Mouse (Mus musculus): ENCODE data around the gene Tmem217. TPM values are rescaled to one million over a fixed set of nuclear protein-coding genes. Genes with fewer than 3 reads are reported as not detected.

Tmem217 gene
- polyA plus RNA-seq, 1 experiment from 2014 or later, result not detected

DNA sequence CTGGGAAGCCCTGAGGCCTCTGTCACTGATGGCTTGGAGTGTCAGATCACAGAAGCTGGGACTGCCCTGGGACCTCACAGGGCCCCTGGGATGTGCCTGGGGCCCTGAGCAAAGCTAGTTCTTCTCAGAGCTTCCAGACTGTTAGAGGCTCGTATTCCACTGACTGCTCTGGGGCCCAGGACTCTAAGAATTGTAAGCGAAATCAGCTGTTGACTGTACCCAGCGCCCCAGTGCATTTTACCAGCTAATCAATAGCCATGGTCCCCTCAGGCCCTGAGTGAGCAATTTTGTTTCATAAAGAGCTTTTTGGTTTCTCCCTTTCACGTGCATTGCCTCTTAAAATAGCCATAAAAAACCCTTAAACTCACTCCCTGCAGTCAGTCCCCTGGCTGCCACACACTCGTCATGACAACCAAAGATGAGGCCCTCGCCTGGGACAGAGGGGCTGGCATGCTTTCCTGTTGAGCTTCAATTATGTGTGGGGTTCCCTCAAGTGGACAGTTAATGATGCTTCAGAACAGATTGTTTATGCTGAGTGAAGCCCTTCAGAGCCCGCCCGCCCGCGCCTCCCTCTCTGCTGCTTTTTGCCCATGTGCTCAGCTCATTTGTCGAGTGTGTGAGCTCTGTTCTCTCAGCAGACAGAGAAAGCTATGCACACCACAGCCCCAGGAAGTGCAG is 37.2 kb upstream of the Tmem217 start:
- no peak for TF ChIP-seq CTCF (IDR thresholded peaks at IDR 0.05; ENCODE audit: low read depth)
- no peak for ATAC-seq
- Histone ChIP-seq H3K4me3 (ENCODE audit: low read depth, low read length) (no peak overlapping the region), H3K9ac (ENCODE audit: low read depth, low read length) (no peak overlapping the region), H3K4me2 (replicated peaks; ENCODE audit: low read depth) (no peak overlapping the region), H3K27ac (ENCODE audit: low read depth, low read length) (no peak overlapping the region), H3K27me3 (replicated peaks; ENCODE audit: control insufficient read depth, insufficient read depth, low read length) (no peaks in the 10 kb centered on the region), H3K36me3 (ENCODE audit: control insufficient read depth, insufficient read depth) (peaks cover 12% of the 10 kb centered on the region; the same call in 1 of the 2 replicates), H3K9me3 (ENCODE audit: control insufficient read depth) (no peaks in the 10 kb centered on the region), H3K4me1 (replicated peaks; ENCODE audit: control insufficient read depth, insufficient read depth, low read length) (no peaks in the 10 kb centered on the region)
- WGBS, result 64% methylated on average over 11 of the region's 11 CpGs

DNA sequence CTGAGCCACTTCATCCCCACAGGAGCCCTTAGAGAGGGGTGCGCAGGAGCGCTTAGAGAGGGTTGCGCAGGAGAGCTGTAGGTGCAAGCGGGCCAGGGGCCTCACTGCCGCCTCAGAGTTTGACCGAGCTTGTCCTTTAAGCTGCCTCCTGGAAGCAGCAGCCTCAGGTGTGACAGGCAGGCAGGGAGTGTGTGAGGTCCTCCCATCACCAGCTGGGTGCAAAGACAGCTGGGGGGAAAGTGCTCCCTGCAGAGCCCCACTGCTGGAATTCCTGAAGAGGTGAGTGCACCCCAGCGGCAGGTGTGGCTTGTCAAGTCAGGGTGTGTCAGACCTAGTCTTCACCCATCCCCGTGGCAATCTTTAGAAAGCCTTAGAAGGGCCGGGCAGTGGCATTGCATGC is 34.7 kb upstream of the Tmem217 start:
- Histone ChIP-seq H3K9me3 (ENCODE audit: control insufficient read depth) (no peaks in the 10 kb centered on the region), H3K4me3 (ENCODE audit: low read depth, low read length) (no peak overlapping the region), H3K9ac (ENCODE audit: low read depth, low read length) (no peak overlapping the region), H3K27ac (ENCODE audit: low read depth, low read length) (no peak overlapping the region), H3K36me3 (ENCODE audit: control insufficient read depth, insufficient read depth) (peaks cover 22% of the 10 kb centered on the region; the same call in 1 of the 2 replicates), H3K27me3 (replicated peaks; ENCODE audit: control insufficient read depth, insufficient read depth, low read length) (no peaks in the 10 kb centered on the region), H3K4me1 (replicated peaks; ENCODE audit: control insufficient read depth, insufficient read depth, low read length) (no peaks in the 10 kb centered on the region), H3K4me2 (replicated peaks; ENCODE audit: low read depth) (no peak overlapping the region)
- 0 out of 2 replicates have a peak, but pooled peaks have one; percentile 40 for ATAC-seq
- WGBS, result 66% methylated on average over 9 of the region's 9 CpGs
- TF ChIP-seq CTCF (IDR thresholded peaks at IDR 0.05; ENCODE audit: low read depth), result no peak

DNA sequence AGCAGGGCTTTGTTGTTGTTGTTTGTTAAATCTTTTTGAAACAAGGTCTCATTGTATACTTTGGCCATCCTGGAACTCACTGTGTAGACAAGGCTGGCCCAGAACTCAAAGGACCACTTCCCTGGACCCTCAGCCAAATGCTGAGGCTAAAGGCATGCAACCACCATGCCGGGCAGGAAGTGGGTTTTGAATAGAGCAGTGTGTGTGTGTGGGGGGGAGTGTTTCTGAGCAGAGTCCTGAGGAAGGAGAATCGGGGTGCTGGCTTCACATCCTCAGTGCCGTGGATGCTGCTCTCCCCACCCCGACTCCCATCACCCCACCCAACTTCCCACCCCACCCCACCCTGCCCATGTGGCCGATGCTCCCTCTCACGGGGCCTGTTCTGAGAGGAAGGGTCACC is 33.3 kb upstream of the Tmem217 start:
- Histone ChIP-seq H3K9ac (ENCODE audit: low read depth, low read length) (no peak overlapping the region), H3K9me3 (ENCODE audit: control insufficient read depth) (no peaks in the 10 kb centered on the region), H3K27ac (ENCODE audit: low read depth, low read length) (no peak overlapping the region), H3K27me3 (replicated peaks; ENCODE audit: control insufficient read depth, insufficient read depth, low read length) (no peaks in the 10 kb centered on the region), H3K4me3 (ENCODE audit: low read depth, low read length) (no peak overlapping the region), H3K4me1 (replicated peaks; ENCODE audit: control insufficient read depth, insufficient read depth, low read length) (0 out of 2 replicates have a peak, but pooled peaks cover 2% of the 10 kb centered on the region), H3K36me3 (ENCODE audit: control insufficient read depth, insufficient read depth) (peaks cover 23% of the 10 kb centered on the region; the same call in 1 of the 2 replicates), H3K4me2 (replicated peaks; ENCODE audit: low read depth) (no peak overlapping the region)
- no peak for TF ChIP-seq CTCF (IDR thresholded peaks at IDR 0.05; ENCODE audit: low read depth)
- ATAC-seq, result no peak
- WGBS, result 81% methylated on average over 6 of the region's 6 CpGs

DNA sequence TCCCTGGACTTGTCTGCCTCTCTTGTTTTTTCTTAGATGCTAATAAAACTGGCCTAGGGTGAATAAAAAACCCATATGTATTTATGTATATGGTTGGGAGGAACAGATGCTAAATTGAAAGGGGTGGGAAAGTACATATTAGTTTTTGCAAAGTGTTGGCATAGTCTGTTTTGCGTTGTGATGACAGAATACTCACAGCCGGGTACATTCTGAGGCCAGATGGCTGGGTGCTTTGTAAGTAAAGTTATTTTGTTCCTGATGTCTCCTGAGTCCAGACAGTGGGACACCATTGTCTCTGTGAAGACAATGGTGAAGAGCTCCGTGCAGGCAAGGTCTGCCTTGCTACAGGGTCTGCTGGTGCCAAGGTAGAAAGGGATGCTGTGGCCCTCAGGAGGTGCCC is 32.6 kb upstream of the Tmem217 start:
- TF ChIP-seq CTCF (IDR thresholded peaks at IDR 0.05; ENCODE audit: low read depth), result no peak
- ATAC-seq, result no peak
- no peak overlapping the region for H3K4me2 ChIP-seq (replicated peaks; ENCODE audit: low read depth)
- 0 out of 2 replicates have a peak, but pooled peaks cover 3% of the 10 kb centered on the region for H3K4me1 ChIP-seq (replicated peaks; ENCODE audit: control insufficient read depth, insufficient read depth, low read length)
- WGBS, result 80% methylated on average over 3 of the region's 3 CpGs
- H3K9me3 ChIP-seq (ENCODE audit: control insufficient read depth), result no peaks in the 10 kb centered on the region
- H3K27me3 ChIP-seq (replicated peaks; ENCODE audit: control insufficient read depth, insufficient read depth, low read length), result no peaks in the 10 kb centered on the region
- no peak overlapping the region for H3K27ac ChIP-seq (ENCODE audit: low read depth, low read length)
- peaks cover 23% of the 10 kb centered on the region; the same call in 1 of the 2 replicates for H3K36me3 ChIP-seq (ENCODE audit: control insufficient read depth, insufficient read depth)
- H3K9ac ChIP-seq (ENCODE audit: low read depth, low read length), result no peak overlapping the region
- H3K4me3 ChIP-seq (ENCODE audit: low read depth, low read length), result no peak overlapping the region

DNA sequence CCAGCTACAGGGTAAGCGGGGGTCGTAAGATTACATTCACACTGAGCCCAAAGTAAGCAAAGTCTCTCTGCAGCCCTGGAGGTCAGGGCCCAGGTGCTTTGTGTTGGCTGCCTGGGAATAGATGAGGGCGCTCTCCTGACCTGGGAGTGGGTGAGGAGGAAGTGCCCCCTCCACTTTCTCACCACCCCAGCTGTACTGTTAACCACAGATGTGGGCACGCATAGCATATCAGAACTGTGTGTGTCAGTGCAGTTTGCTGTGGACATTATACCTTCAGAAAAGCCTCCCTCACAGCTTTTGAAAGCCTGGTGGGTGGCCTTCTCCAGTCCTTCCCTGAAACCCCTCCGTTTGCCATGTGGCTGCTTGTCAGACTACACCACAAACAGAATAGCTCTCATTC is 32.1 kb upstream of the Tmem217 start:
- H3K4me2 ChIP-seq (replicated peaks; ENCODE audit: low read depth), result no peak overlapping the region
- H3K36me3 ChIP-seq (ENCODE audit: control insufficient read depth, insufficient read depth), result peaks cover 19% of the 10 kb centered on the region; the same call in 1 of the 2 replicates
- WGBS, result 79% methylated on average over 5 of the region's 5 CpGs
- no peak overlapping the region for H3K9ac ChIP-seq (ENCODE audit: low read depth, low read length)
- H3K9me3 ChIP-seq (ENCODE audit: control insufficient read depth), result no peaks in the 10 kb centered on the region
- no peak overlapping the region for H3K27ac ChIP-seq (ENCODE audit: low read depth, low read length)
- 0 out of 2 replicates have a peak, but pooled peaks cover 3% of the 10 kb centered on the region for H3K4me1 ChIP-seq (replicated peaks; ENCODE audit: control insufficient read depth, insufficient read depth, low read length)
- no peak for TF ChIP-seq CTCF (IDR thresholded peaks at IDR 0.05; ENCODE audit: low read depth)
- no peaks in the 10 kb centered on the region for H3K27me3 ChIP-seq (replicated peaks; ENCODE audit: control insufficient read depth, insufficient read depth, low read length)
- H3K4me3 ChIP-seq (ENCODE audit: low read depth, low read length), result no peak overlapping the region
- ATAC-seq, result no peak

DNA sequence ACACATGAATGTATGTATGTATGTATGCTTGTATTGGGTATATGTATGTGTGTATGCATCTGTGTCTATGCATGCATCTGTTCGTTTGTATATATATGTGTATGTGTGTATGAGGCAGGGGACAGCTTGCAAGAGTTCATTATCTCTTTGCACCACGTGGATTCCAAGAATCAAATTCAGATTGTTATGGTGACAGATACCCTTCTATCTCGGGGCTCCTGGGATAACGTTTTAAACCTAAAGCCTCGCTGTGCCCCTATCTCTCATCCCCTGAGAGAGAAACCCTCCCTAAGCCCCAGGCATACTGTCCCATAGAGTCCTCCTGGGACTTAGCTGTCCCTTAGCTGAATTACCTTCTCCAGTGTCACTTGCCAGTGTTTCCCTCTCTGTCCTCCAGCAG is 31.4 kb upstream of the Tmem217 start:
- no peaks in the 10 kb centered on the region for H3K9me3 ChIP-seq (ENCODE audit: control insufficient read depth)
- no peak for ATAC-seq
- H3K9ac ChIP-seq (ENCODE audit: low read depth, low read length), result no peak overlapping the region
- H3K36me3 ChIP-seq (ENCODE audit: control insufficient read depth, insufficient read depth), result peaks cover 27% of the 10 kb centered on the region; the same call in 1 of the 2 replicates
- 91% methylated on average over 5 of the region's 5 CpGs for WGBS
- no peak overlapping the region for H3K4me2 ChIP-seq (replicated peaks; ENCODE audit: low read depth)
- no peak overlapping the region for H3K4me3 ChIP-seq (ENCODE audit: low read depth, low read length)
- no peak for TF ChIP-seq CTCF (IDR thresholded peaks at IDR 0.05; ENCODE audit: low read depth)
- H3K27ac ChIP-seq (ENCODE audit: low read depth, low read length), result no peak overlapping the region
- H3K4me1 ChIP-seq (replicated peaks; ENCODE audit: control insufficient read depth, insufficient read depth, low read length), result peaks cover 3% of the 10 kb centered on the region; the same call in 1 of the 2 replicates
- no peaks in the 10 kb centered on the region for H3K27me3 ChIP-seq (replicated peaks; ENCODE audit: control insufficient read depth, insufficient read depth, low read length)
